Mouse (Mus musculus) left cerebral cortex, adult 9 months (tissue): ENCODE results near the gene Calhm6.
A peak's percentile ranks its signal among the peaks of the same experiment; 100 is the strongest.

Source experiments
- DNase-seq, 2 experiments: peaks; one replicate each; pipeline ENCODE4 v3.0.0; 2022; ENCODE audit warnings: low spot score in 2 of 2

Calhm6 gene

GRCm38 (mm10) chr10:34127392-34128378 is at the start of gene Calhm6:
Calhm6 (minus strand) TSS chr10:34127984.
- DNase-seq = peak in 1 of 2 experiments; percentile 31

- no peak for DNase-seq
Observed at GRCm38 (mm10) chr10:34175870-34176606, 48.3 kb upstream of the Calhm6 start.

- DNase-seq = no peak
Observed at GRCm38 (mm10) chr10:34172663-34173282, 45.0 kb upstream of the Calhm6 start.

GRCm38 (mm10) chr10:34171660-34172059 is 43.9 kb upstream of the Calhm6 start:
- DNase-seq = no peak

GRCm38 (mm10) chr10:34171191-34171590 is 43.4 kb upstream of the Calhm6 start:
- DNase-seq = no peak

- DNase-seq = no peak
Observed at GRCm38 (mm10) chr10:34166971-34167370, 39.2 kb upstream of the Calhm6 start.

GRCm38 (mm10) chr10:34155796-34156554 is 28.2 kb upstream of the Calhm6 start:
- DNase-seq = no peak

GRCm38 (mm10) chr10:34151827-34152226 is 24.0 kb upstream of the Calhm6 start:
- no peak for DNase-seq

GRCm38 (mm10) chr10:34150454-34150853 is 22.7 kb upstream of the Calhm6 start:
- DNase-seq = no peak

- no peak for DNase-seq
Observed at GRCm38 (mm10) chr10:34149772-34150171, 22.0 kb upstream of the Calhm6 start.

GRCm38 (mm10) chr10:34141693-34142092 is 13.9 kb upstream of the Calhm6 start:
- no peak for DNase-seq

- no peak for DNase-seq
Observed at GRCm38 (mm10) chr10:34139768-34140167, 12.0 kb upstream of the Calhm6 start.

- DNase-seq = no peak
Observed at GRCm38 (mm10) chr10:34138027-34138426, 10.2 kb upstream of the Calhm6 start.

- no peak for DNase-seq
Observed at GRCm38 (mm10) chr10:34136432-34136831, 8.6 kb upstream of the Calhm6 start.

- DNase-seq = no peak
Observed at GRCm38 (mm10) chr10:34131356-34131755, 3.6 kb upstream of the Calhm6 start.

GRCm38 (mm10) chr10:34128391-34128790 is 607 bp upstream of the Calhm6 start:
- no peak for DNase-seq

GRCm38 (mm10) chr10:34118421-34118820 is 9.4 kb downstream of the Calhm6 start:
- no peak for DNase-seq

GRCm38 (mm10) chr10:34117770-34118169 is 10.0 kb downstream of the Calhm6 start:
- DNase-seq = no peak

GRCm38 (mm10) chr10:34117131-34117530 is 10.7 kb downstream of the Calhm6 start:
- DNase-seq = no peak

GRCm38 (mm10) chr10:34111964-34112738 is 15.6 kb downstream of the Calhm6 start:
- no peak for DNase-seq
